Mouse (Mus musculus) left cerebral cortex, adult 11 months (tissue): ENCODE results near the gene Zfp961.
A peak's percentile ranks its signal among the peaks of the same experiment; 100 is the strongest.
"Not testable (repeated sequence)": the region's sequence is repeated elsewhere in the genome, so short reads cannot be mapped to it uniquely, and the experiment has no call there.

Source experiments
- DNase-seq: peaks from one replicate; pipeline ENCODE4 v3.0.0; 2022; ENCODE audit warnings: low spot score

Gene Zfp961

DNA sequence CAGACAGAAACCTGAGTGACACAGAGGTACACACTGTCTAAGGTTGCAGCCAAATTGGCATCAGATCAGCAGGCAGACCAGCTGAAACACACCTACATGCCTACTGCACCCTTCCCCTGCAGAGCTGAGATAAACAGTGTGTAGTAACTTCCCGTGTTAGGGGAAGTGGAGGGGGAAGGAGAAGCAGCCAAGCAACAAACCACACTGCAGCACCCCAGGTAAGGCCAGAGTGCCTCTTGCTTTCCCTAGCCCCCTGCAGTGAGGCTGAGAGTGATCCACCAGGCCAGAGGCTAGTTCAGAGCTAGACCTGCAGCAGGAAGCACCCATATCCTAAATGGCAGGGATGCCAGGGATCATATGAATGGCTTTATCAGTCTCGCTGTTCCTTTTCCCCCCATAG lies 66.5 kb downstream of the Zfp961 start:
- not testable (repeated sequence) for DNase-seq

DNA sequence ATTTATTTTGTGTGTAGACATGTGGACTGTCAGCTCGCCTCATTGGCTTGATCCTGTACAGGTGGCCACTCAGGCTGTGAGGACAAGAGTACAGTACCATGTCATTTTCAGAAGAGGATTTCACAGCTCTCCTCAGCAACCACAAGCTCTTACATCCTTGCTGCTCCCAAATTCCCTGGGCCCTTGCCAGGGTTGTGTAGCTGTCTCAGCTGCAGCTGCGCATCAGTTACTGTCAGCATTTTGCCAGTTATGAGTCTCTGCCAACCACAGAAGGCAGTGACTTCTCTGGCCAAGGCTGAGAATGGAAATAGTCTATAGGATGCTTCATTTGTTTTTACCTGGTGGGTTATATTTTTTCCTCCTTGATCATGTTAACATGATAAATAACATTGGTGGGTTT lies 67.3 kb downstream of the Zfp961 start:
- no peak for DNase-seq

DNA sequence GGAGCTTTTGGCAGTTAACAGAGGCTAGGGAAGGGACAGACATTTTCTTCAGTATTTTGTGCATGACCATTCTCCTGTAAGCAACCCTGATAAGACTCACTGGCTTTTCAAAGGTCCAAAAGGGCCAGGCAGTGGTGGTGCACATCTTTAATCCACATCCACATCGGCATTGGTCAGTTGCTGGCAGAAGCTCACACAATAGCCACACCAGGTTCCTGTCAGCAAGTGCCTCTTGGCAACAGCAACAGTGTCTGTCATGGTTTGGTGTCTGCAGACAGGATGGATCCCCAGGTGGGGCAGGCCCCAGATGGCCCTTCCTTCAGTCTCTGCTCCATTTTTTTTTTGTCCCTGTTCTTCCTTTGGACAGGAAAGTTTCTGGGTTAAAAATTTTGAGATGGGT lies 68.2 kb downstream of the Zfp961 start:
- not testable (repeated sequence) for DNase-seq

DNA sequence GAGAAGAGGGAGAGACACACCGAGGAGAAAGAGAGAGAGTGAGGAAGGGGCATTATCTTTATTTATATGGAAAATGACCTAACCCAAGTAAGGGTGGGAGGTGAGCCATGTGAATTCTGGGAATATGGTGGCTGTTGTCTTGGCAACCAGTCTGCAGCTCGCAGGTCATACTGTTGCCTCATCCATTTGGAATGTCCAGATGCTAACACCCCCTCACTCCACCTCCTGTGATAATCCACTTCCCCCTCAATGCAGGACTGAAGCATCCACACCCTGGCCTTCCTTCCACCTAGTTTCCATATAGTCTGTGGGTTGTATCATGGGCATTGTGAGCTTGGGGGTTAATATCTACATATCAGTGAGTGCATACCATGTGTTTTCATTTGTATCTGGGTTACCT lies 69.0 kb downstream of the Zfp961 start:
- DNase-seq: no peak

DNA sequence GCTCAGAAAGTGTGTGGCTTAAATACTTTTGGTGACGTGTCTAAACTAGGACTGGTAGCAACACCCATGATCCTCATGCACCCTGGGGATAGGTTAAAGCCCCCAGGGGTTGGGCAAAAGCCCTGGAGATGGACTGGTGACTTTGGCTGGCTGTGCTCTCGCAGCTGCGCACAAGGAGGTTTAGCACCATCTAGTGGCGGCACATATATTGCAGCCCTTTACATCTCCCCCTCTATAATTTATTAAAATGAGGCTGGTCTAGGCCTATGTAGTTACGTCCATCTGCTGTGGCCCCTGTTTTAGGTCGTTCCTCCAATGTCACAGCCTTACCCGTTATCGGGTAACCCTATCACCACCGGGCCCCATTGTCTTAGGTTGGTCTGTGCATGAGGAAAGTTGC lies 74.0 kb downstream of the Zfp961 start:
- peak; percentile 23 for DNase-seq

DNA sequence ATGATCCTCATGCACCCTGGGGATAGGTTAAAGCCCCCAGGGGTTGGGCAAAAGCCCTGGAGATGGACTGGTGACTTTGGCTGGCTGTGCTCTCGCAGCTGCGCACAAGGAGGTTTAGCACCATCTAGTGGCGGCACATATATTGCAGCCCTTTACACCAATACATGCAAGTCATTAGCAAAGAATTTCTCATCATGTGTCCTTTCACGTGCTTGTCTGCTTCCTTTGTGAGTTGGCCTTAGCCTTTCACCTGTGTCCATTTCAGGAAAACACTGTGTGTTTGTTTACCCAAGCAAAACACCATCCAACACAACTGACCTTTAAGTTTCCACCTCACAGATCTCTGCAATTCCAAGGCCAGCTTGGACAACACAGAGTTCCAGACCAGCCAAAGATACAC lies 82.1 kb downstream of the Zfp961 start:
- peak; percentile 40 for DNase-seq

DNA sequence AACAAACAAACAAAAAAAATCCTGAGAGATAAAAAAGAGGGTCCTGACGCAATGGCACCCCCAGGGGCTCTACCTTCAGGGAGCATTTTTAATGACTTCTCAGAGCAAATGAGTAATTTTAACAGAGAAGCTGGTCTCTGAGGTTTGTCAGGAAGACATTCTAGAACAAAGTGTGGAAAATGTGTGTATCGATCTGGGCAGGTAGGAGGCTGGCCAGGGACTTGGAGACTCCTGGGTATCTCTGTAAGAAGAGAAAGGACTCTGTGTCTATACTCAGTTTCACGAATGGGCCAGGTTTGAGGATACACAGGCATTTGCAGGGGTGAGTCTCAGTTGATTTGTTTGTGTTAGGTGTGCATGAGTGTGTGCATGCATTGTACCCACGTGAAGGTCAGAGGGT lies 90.1 kb downstream of the Zfp961 start, which contains the start of gene Olfr372:
TSS of gene Olfr372 (plus strand) at position 301 of the 400 bp plus-strand sequence.
- DNase-seq: not testable (repeated sequence)

DNA sequence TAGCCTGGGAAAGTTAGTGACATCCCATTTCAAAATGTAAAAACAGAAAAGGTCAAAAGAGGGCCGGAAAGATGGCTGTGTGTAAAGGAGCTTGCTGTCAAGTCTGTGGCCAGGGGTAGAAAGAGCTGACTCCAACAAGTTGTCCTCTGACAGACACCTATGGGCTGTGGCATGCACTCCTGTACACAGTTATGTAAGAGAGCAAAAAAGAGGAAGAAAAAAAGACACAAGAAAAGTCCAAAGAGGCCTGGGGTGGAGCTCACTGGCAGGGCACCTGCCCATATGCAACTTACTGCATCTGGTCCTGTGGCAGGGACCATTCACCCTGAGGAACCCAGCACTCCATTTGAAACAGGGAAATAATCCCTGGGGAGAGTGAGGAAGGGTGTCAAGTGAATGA lies 91.7 kb downstream of the Zfp961 start:
- no peak for DNase-seq
